Mouse (Mus musculus): ENCODE data around the gene Purb.

DNA sequence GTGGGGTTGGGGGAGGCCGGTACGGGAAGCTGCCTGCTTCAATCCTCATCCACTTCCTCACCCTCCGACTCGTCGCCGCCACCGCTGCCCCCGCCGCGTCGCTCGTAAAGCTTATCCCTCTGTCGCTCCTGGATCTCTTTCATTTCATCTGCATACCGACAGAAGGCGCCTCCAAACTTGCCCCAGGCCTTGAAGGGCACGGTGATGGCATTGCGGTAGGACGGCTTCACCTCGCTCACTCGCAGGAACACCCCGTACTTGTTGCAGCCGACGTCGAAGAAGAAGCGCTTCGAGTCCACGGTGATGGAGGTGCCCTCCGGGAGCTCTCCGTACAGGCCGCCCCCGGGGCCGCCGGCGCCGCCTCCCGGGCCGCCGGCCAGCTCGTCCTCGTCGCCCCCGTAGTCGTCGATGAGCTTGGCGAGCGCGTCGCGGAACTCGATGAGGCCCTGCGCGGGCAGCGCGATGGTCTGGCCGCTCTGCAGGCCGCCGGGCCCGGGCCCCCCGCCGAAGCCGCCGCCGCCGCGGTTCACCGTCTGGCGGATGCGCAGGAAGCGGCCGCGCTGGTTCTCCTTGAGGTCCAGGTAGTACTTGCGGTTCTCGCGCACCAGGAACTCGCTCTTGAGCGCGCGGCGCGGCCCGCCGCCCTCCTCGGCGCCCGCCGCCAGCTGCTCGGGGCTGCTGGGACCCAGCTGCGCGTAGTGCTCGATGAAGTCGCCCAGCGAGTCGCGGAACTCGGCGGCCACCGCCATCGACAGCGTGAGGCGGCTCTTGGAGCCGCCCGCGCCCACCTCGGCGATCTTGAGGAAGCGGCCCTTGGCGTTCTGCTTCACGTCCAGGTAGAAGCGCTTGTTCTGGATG is 614 bp downstream of the Purb start:
- peak; percentile 28; the same call in 1 of the 2 replicates for TF ChIP-seq CTCF (IDR thresholded peaks at IDR 0.05; ENCODE audit: low read depth)
- no peak for TF ChIP-seq EP300 (optimal IDR thresholded peaks at IDR 0.05)
